Mouse (Mus musculus): ENCODE measurements around the gene Borcs5.

Borcs5 gene

DNA sequence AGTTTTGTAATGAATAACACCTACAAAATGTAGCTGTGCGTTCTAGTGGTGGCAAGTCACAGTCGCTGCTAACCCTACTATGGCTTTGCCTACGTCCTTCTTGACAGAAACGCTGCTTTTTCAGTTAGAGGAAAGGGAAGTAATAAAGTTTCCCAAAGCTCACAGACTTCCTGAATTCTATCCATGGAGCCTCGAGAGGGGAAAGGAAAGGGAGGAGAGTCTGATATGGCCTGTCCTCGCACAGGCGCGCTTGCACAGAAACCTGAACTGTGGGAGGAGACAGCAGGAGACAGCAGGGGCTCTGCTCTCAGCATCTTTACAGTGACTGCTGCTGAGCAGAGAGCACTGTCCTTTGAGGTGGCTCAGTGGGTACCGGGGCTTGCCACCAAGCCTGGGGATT is 8.9 kb upstream of the Borcs5 start:
- DNase-seq (ENCODE audit: low spot score) = no peak

DNA sequence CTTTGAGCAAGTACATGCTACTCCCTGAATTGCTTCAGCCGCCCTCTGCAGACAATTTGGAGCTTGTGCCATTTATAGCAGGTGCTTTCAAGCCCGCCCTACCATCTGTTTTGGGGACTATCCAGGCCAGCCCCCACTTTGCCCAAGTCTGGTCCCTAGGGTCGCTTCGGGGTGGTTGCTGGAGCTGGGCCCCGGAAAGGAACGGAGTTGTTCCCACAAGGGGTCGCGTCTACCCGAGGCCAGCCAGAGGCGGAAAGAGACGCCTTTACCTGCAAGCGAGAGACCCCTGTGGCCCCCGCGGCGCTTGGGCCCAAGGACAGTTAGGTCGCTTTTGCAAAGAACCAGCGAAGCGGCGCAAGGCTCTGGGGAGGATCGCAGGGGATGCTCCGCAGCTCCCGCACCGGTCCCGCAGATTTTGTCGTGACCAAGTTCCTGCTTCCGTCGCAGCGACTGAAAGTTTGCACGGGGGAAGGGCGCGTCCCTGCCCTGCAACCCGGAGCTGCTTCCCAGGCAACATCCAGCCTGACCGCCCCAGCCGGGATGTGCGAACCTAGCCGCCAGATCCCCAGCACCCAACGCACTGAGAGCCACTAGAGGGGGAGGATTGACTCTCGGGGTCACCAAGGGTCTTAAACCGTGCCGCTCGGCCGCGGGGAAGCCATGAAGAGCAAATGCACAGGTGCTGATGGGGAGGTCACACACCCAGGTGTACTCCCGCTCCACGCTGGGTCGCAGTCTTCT is 7.2 kb upstream of the Borcs5 start, which contains the start of gene Mansc1:
TSS of gene Mansc1 (minus strand) at position 542 of the 741 bp plus-strand sequence.
- no peak for DNase-seq (ENCODE audit: low spot score)

DNA sequence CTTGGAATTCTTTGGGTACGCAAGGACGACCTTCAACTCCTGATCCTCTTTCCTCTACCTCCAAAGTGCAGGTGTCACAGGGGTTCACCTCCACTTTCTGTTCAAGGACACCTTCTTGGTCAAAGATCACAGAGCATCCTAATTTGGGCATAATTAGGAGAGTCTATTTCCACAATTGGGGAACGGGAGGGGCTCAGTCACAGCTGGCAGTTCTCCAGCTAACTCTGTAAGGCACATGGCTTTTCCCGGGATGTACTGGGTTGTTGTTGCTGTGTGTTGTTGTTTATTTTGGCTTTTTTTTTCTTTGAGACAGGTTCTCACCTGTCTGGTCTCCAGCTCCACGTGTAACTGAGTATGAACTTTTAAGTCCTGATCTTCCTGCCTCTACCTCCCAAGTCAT is 6.6 kb upstream of the Borcs5 start:
- DNase-seq (ENCODE audit: low spot score) = no peak

DNA sequence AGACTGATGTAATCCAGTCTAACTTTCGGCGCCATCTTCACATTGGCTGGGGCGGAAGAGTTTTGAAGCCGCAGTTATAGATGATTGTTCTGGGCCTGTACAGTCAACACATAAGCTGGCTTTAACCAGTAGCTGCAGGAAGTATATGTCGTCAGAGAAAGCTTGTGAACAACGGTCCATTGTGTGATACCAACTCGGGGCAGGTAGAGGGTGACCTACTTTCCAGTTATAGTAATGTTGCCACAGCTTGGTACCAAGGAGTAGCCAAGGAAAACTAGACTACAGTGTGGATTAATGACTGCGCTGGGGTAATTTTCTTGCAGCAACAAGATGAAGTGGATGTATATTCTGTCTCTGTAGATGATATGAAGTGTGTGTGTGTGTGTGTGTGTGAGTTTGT is 5.8 kb upstream of the Borcs5 start:
- DNase-seq (ENCODE audit: low spot score) = no peak

DNA sequence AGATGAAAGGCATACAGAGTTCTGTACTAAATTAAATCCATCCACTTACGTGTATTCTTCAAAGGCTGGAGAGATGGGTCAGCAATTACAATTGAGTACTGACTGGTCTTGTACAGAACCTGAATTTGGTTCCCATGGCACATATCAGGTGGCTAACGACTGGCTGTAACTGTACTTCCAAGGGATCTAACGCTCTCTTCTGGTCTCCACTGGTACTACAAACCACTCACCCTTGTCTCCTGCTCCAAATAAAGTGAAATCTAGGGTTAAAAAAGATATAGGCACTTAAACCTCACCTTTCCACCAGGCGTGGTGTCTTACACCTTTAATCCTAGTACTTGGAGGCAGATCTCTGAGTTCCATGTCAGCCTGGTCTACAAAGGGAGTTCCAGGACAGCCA is 2.8 kb upstream of the Borcs5 start:
- no peak for DNase-seq (ENCODE audit: low spot score)

DNA sequence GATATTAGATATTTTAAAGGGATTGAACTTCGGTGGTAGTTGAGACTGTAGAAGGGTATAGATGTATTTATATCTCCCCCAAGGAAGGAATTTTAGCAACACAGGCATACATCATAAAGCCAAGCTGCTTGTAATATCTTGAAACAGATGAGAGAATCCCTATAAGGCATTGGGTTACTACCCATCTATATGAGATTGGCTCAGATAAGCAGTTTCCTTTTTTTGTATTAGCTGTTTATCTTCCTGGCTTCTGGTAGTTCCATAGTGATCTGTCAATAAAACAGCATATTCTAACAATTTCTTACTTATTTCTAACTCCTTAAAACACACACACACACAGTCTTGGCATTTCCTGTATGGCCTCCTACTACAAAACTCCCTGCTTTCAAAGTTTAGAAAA is 590 bp downstream of the Borcs5 start:
- DNase-seq (ENCODE audit: low spot score) = no peak

DNA sequence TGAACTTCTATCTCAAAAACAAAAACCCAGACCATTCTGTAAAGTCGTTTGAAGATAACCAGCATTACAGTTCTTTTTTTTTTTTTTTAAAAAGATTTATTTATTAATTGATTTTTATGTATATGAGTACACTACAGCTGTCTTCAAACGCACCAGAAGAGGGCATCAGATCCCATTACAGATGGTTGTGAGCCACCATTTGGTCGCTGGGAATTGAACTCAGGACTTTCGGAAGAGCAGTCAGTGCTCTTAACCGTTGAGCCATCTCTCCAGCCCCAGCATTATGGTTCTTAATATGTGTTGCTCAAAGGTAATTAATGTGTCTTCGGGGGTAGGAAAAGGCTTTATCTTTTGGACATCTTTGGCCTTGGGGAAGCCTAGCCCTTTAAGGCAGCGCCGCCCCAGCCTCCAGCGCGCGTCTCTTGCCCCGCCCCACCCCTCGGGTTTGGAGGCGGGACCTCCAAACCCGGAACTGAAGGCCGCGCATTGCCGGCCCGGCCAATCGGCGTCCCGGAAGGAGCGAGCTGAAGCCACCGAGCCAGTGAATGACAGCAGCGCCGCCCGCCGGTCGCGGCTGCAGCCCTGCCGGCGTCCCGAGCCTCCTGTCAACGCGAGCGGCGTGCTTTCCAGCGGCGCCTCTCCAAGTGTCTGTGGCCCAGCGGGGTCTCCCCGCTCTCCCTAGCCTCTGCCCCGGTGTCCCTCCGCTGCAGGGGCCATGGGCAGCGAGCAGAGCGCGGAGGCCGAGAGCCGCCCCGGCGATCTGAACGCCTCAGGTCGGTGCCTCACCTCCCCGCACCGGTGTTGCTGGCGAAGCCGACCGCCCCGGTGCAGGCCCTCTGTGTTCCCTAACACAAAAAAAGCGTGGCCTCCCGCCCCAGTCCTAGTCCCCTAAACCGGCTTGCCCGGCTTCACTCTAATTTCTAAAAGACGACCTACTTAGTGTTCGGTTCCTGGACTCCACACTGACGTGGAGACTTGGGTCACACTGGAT is 1.5 kb downstream of the Borcs5 start:
- DNase-seq (ENCODE audit: low spot score) = peak; percentile 77

DNA sequence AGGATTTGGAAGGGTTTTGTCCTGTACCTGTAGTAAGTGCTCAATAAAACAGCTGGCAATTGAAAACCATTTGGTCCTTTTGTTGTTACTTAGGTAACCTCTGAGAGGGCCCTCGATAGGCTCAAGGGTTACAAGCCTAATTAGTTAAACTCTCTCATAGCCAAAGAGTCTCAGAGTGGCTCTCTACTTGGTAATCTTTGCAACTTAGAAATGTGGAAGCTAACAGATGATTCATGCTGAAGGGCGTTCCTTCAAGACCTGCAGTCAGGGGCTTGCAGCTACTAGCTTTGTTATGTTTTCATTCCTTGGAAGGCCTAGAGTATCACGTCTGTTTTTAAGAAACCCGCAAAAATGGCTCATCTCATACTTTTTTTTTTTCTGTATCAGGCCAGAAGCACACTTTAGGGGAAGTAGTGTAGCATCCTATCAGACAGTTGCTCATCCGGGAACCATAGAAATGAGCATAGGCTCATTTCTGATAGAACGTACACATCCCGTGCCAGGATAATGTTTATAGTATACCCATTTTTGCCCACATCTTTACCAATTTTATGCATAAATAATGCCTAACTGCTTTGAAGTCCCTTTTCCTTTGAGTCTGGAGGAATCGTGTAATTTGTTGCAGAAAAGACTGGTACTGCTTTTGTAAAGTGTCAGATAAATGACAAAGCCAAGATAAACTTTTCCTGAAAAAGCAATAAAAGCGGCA is 2.6 kb downstream of the Borcs5 start:
- no peak for DNase-seq (ENCODE audit: low spot score)

DNA sequence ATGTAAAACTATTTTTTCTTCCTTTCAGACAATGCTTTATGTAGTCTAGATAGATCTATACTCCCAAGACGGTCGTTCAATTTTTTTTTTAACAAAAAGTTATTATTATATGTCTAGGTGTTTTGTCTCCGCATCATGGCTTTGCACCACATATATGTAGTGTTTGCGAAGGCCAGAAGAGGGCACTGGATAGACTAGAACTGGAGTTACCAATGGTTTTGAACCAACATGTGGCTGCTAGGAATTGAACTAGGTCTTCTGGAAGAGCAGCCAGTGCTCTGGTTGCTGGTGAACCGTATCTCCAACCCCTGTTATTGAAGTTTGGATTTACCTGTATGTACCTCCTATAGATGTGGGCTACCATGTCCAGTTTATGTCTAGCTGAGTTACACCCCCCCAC is 4.0 kb downstream of the Borcs5 start:
- no peak for DNase-seq (ENCODE audit: low spot score)

DNA sequence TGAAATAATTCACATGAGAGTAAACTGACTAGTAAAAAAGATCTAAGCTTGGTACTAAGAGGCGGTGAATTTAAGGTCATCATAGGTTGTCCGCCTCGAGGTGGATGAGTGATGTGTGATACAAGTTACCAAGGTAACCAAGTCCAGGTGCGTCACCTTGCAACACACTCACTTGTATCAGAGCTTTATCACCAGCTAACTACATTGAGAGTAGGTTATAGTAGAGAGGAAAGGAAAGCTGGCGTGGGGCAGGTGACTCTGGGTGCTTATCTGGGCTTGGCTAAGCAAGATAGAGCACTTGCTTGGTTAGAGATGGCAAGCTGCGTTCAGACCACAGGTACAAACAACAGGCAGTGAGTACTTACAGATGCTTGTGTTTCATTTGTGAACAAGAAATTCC is 7.5 kb downstream of the Borcs5 start:
- DNase-seq (ENCODE audit: low spot score) = no peak

DNA sequence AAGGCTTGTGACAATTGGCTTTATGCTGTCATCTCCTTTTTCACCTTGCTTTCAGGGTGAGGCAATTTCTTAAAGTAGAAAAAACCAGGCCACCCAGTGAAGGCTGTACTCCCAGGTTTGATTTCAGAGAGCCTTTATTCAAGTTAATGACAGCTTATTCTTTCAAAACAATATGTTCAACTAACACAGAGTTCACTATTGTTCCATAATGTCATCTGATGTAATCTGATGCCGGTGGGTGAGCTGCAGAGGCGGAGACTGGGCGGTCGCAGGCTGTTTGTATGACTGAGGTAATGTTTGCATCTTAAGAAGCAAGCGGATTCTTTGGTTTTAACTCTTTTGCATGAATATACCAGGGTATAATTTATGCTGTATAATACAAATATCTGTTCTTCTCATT is 8.3 kb downstream of the Borcs5 start:
- DNase-seq (ENCODE audit: low spot score) = no peak

DNA sequence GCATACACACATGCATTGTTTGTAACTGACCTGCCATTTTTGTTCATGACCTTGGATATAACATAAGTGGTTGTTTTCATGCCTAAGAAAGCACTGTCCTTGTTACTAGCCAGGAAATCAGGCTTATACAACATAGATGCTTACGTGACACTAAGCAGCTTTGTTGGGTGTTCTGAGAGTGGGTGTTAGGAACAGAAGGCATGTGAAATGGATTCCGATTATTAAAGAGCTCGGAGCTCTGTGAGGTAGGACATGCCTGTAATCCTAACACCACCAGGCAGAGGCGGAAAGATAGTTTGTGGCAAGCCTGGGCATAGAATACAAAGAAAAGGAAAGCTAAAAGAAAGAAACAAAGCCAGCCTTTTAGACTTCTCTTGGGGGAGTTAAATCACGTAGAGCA is 9.0 kb downstream of the Borcs5 start:
- no peak for DNase-seq (ENCODE audit: low spot score)

DNA sequence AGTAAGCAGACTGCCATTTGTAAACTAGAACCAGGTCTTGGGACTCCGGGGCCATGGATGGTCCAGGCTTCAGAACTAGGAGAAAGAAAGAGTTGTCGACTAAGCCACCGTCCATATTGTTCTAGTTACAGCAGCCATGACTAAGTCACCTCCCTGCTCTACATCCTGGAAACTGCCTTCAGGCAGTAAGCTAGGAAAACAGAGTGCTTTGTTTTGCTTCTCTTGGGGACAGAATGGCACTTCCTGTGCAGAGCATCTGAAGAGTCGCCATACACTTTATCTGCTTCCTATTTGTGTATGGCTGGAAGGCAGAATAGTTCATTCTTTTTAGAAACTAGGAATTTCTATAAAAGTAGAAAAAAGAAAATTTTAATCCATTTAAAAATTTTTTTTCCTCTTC is 17.2 kb downstream of the Borcs5 start:
- no peak for DNase-seq (ENCODE audit: low spot score)

DNA sequence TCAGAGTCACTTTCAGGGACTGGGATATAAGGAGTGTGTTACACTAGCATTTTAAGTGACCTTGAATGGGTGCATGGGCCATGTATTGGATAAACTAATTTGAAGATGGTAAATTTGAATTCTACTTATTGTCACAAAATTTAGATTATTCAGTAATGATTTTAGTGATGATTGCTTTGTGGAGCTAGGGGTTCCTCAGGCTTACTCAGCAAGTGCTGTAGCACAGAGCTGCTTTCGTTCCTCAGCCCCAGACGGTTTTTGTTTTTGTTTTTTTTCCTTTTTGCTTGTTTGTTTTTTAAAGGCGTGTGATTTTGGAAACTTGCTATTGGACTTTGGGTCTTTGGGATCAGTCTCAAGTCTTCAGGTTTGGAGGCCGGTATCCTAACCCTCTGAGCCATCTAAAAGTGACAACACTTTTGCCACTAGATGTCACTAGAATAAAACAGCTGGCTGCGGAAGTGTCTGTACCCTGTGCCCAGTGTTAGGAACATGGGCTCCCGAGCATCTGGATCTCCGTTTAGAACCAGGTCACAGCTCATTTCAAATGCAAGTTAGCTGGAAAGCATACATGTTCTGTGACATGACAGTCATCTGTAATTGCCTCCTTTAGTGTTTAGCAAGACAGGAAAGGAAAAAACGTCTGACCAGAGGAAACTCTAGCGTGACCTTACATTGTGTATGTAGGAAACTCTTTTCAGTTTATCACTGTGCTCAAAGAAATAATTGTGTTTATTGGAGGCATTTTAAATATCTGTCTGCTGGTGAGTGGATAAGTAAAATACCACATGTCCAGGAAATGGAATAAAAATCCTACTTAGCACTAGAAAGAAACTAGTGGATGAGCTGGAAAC is 20.0 kb downstream of the Borcs5 start:
- no peak for DNase-seq (ENCODE audit: low spot score)

DNA sequence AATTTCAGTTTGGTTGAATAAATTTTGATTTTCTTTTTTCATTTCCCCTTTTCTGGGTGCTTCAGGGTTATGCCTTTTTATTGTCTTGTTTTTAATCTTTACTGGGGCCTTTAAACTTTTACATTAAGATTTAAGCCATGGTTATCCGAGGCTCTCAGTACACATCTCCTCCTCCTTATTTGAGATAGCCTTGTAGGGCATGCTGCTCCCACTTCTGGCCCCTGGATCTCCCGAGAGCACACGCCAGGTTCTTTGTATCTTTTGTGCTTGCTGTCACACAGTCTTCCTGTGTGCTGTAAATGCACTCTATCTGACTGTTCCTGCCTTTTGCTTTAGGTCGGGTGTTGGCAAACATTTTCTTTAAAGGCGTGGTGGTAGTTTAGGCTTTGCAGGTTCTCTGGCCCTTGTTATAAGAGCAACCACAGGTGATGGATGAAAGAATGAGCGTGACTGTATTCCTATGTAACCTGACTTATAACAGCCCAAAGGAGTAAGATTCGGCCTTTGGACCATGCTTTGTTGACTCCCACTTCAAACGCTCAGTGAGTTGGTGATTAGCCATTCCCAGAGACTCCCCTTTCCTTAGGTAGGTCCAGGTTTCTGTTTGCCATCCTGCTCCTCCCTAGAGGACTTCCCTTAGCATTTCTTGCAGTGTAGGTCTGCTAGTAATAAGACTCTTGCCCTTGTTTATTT is 21.6 kb downstream of the Borcs5 start:
- DNase-seq (ENCODE audit: low spot score) = no peak

DNA sequence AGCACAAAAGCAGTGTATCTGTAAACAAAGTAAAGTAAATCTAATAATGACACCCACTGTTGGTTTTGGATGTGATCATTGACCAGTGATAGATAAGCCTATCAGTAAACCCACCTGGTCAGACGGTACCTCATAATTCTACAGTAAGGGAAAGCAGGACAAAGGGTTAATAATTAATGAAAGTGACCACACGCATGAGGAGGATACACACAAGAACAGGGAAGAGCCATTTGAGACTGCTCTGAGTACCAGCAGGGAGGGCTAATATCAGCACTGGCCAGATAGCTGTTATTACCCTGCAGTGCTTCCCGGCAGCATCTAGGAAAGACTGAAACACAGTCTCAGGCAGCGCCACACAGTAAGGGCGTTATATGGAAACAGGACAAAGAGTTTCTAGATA is 25.3 kb downstream of the Borcs5 start:
- no peak for DNase-seq (ENCODE audit: low spot score)

DNA sequence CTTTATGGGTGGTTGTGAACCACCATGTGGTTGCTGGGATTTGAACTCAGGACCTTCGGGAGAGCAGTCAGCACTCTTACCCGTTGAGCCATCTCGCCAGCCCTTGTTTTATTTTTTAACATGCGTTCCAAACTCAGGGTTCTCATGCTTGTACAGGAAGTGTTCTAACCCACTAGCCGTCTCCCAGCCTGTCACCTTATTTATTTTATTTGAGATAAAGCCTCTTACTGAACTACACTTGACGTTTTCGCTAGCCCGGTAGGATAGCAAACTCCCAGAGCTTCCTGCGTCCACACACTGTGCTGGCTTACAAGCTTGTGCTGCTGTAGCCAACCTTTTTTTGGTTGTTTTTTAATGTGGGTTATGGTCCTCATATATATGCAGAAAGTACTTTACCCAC is 26.5 kb downstream of the Borcs5 start:
- DNase-seq (ENCODE audit: low spot score) = no peak

DNA sequence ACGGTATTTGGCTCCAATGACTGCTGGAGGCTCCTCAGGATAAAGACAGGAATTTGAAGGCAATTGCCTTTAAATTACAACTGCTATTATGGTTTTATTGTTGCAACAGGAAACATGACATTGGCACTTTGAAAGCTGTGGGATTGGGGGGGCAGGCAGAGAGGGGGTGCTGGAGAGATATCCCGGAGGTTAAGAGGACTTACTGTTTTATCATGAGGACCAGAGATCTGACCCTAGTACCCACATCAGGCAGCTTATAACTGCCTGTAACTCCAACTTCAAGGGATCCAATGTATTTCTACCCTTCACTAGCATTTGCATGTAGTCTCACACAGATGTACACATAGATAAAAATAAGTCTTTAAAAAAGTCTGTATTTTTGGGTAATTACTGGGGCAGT is 29.2 kb downstream of the Borcs5 start:
- DNase-seq (ENCODE audit: low spot score) = no peak

DNA sequence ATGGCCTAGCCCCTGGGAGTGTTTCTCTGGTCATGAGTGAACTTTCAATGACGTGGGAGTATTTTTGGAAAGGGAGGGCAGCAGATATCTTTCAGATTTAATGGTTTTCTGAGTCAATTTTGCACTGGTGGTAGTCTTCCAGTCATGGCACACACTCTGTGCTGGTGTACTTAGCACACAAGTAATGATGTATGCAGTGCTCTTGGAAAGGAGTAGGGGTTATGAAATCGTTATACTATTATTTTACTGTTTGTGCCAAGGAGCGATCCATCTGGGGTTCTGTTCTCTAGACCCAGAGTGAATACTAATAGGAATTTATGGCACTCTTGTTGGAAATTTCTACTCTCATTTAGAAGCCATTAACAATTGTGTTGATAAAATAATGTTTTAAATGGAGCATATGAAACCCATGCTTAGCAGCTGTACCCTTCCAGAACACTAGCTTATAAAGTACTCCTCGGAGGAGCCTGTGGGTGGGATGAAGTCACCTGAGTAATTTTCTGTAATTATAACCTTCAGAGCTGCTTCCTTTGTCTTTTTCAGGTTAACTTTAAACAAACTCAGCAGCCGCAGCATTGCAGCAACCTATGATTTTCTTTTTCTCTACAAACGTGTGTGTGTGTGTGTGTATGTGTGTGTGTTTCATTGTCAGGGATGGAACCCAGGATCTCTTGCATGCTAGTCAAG is 30.0 kb downstream of the Borcs5 start:
- DNase-seq (ENCODE audit: low spot score) = no peak

DNA sequence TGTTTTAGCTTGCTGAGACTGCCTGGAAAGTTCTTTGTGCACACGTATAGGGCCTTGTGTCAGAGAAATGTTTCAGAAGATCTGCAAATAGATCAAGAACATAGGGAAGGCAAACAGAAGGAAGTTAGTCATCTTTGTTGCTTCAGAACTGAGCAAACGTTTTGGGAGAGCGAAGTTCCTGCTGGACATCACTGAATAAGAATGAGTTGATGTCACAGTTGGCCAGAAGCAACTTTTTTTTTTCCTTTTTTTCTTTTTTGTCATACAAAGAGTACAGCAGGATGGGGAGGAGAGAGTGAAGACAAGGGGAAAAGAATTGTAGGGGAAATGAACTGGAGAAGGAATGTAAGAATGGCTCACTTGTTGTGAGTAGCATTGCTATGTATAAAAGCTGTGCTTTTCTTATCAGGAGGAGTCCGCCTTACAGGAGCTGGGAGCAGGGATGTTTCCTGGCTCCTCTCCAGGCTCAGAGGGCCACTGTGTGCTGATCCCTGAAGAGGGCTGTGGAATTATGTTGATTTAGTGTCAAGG is 31.6 kb downstream of the Borcs5 start:
- DNase-seq (ENCODE audit: low spot score) = no peak
